Mouse (Mus musculus): Measurements from ENCODE around the gene Acvr1.

Acvr1 gene

GRCm38 (mm10) chr2:58476956-58477715, 89.8 kb downstream of the Acvr1 start:
- peak; percentile 88 for DNase-seq

- DNase-seq = no peak
Measured at GRCm38 (mm10) chr2:58475578-58475977, 91.4 kb downstream of the Acvr1 start.

GRCm38 (mm10) chr2:58470290-58470689, 96.7 kb downstream of the Acvr1 start:
- no peak for DNase-seq

DNA sequence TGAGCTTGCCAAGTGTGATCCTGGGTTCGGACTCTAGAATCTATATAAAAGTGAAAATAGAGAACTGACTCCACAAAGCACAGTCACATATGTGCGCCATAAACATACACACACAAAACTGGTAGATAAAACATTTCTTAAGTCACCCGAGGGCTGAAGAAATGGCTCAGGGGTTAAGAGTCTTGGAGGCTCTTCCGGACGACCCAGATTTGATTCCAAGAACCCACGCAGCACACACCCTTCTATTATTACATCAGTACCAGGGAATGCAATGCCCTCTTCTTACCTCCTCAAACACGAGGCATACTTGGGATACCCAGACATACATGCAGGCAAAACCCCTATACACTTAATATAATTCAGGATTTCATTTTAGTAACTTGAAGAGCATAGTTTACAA, 97.1 kb downstream of the Acvr1 start, which contains the start of gene Gm17409:
Gene Gm17409 (plus strand): TSS at position 301 of the 400 bp plus-strand sequence.
- DNase-seq = no peak

- no peak for DNase-seq
Measured at GRCm38 (mm10) chr2:58458820-58459371, 108.1 kb downstream of the Acvr1 start.

- DNase-seq = no peak
Measured at GRCm38 (mm10) chr2:58457488-58457865, 109.5 kb downstream of the Acvr1 start.

DNA sequence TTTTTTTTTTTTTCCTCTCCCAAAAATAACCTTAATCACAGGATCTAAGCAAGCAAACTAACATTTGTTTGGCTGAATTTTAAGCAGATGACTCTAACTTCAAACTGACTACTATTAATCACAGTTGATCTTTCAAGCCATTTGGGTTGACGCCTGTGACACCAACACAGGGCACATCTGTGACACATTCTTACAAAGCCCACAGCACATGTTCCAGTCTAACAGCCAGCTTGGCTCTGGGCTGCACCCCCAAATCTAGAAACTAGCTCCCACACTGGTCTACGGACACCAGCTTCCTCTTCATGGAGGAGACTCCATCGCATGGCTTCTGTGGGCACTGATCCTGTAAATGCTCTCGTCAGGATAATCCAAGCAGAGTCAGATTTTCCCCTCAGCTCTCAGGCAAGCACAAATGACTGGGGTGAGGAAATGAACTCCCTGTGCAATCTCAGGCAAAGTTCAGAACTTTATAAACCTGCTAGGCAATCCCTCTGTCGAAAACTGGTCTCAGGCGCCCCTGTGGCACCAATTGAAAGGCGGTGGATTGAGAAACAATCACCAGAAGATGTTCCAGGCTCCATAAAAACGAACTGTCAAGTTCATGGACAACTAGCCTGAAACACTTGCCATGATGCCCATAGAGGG, 110.0 kb downstream of the Acvr1 start:
- DNase-seq = no peak

DNA sequence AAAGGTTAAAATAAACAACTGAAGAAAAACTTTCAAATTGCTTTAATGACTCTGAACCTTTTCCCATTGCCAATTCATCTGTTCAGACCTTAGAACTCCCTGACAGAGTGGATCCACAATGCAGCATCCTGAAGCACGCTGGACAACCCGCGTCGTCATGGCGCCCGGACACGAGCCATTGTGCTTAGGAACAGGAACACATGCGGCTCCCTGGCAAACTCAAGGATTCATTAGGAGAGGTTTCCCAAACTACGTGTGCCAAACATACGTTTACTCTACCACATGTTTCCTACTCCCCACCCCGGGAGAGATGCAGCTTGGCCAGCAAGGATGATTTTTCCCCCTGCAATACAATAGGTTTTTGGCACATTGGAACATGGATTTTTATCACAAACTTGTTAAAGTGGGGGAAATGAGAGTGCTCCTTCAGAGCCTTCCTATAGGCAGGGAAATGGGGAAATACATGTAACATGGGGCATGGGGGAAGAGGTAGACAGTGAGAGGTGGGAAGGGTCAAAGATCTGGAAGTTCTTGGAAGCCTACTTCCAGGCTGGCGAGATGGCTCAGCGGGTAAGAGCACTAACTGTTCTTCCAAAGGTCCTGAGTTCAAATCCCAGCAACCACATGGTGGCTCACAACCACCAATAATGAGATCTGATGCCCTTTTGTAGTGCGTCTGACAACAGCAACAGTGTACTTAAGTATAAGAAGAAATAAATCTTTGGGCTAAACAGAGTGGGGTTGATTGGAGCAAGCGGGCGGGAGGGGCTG, 112.7 kb downstream of the Acvr1 start:
- DNase-seq = no peak

- no peak for DNase-seq
Measured at GRCm38 (mm10) chr2:58447001-58447400, 120.0 kb downstream of the Acvr1 start.

DNA sequence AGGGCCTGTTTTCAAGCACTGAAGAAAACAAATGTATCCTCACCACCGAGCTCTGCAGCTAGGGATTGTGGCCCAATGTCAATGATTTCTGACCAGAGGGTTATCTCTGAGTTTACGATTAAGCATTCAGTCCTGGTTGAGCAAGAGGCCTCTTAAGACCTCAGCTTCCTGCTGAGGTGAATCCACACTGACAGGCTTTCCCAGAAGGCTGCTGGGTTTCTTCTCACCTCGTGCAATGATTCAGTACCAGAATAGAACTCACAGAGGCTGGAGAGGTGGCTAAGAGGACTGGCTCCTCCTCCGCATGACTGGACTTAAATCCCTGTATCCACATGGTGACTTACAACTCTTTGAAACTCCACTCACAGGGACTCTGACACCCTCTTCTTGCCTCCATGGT, 123.8 kb downstream of the Acvr1 start:
- DNase-seq = no peak

GRCm38 (mm10) chr2:58436911-58437310, 130.0 kb downstream of the Acvr1 start:
- no peak for DNase-seq

DNA sequence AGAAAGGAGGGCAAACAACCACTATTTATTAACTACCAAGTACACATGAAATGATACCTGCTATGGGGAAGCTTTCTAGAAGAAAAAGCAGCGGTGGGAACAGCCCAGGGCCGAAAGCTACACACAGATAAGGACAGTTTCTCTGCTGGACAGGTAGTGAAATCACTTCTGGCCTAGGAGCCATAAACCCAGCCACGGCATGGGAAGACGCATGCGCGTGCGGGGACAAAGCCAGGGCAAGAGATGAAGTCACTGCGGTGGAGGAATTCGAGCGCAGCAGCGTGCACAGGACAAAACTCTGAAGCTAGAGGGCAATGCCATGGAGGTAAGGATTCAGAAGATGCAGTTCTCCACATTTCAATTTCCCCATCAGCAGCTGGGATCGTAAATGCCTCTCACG, 131.4 kb downstream of the Acvr1 start:
- DNase-seq = no peak

GRCm38 (mm10) chr2:58434438-58434837, 132.5 kb downstream of the Acvr1 start:
- no peak for DNase-seq

DNA sequence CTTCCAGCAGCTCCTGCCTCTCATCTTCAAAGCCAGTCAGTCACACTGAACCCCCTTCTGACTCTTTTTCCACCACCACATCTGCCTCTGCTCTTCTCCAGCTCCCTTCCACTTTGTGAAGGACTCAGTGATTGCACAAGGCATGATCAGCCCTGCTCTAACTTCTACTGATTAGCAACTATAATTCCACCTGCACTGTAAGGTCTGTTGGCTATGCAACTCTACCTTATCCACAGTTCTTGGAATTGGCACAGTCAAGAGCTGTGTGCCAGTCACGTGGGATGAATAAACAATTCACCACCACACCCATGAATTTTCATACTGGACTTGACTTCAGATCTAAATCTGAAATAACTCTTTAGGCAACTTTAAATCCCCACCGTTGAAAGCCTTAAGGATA, 133.6 kb downstream of the Acvr1 start:
- DNase-seq = no peak

GRCm38 (mm10) chr2:58432211-58432610, 134.7 kb downstream of the Acvr1 start:
- no peak for DNase-seq

GRCm38 (mm10) chr2:58425436-58426004, 141.4 kb downstream of the Acvr1 start:
- no peak for DNase-seq

DNA sequence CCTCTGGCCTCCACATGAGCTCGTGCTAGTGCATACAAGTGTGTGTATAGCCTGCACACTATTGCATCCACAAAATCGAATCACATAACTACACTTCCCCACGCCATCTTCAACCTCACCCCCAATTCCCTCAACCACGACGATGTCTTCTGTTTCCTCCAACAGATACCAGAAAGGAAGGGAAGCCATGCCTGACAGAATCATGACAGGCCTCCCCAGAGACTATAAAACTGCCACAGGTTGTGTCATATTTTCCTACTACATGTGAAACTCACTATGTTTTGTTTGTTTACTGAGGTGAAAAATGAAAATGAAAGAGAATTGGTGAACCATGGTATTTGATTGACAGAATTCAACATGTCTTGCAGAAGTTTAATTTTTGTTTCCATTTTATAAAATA, 143.6 kb downstream of the Acvr1 start:
- no peak for DNase-seq

- DNase-seq = no peak
Measured at GRCm38 (mm10) chr2:58419571-58419970, 147.4 kb downstream of the Acvr1 start.

DNA sequence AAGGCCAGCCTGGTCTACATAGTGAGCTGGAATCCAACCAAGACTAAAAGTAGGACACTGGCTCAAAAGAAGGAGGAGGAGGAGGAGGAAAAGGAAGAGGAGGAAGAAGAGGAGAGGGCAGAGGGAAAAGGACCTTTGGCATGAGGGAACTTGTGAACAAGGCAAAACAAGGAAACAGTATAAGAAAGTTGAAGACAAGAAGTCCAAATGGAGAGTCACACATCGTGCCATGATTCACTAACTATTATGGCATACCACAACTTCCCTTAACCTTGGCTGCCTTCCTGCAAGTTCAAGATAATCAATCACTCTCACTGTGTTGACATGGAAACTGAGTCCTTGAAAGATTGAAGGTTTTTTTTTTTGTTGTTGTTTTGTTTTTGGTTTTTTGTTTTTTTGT, 148.8 kb downstream of the Acvr1 start:
- DNase-seq = no peak

GRCm38 (mm10) chr2:58417684-58418083, 149.3 kb downstream of the Acvr1 start:
- no peak for DNase-seq

- DNase-seq = no peak
Measured at GRCm38 (mm10) chr2:58415037-58415436, 151.9 kb downstream of the Acvr1 start.

GRCm38 (mm10) chr2:58408926-58409634, 157.9 kb downstream of the Acvr1 start:
- DNase-seq = no peak
